Mouse (Mus musculus) heart, embryonic 13.5 days (tissue): ENCODE measurements around the gene Gm26566. TPM values are rescaled to one million over a fixed set of nuclear protein-coding genes. Genes with fewer than 3 reads are reported as not detected.

Experiments
- ATAC-seq: fragments of 200-750 bp; cut with Nextera tagmentation; 2 replicates; pipeline ENCODE4 v1.8.0; 2017; ENCODE audit warnings: moderate TSS enrichment; ENCODE audit not compliant: insufficient number of reproducible peaks, low FRiP score, low TSS enrichment; ENCODE audit errors: extremely low read depth
- H3K27ac ChIP-seq: fragments of 300-500 bp; sonication (generic); replicated peaks from 2 replicates; pipeline ENCODE4 v1.5.1; 2015; ENCODE audit warnings: moderate library complexity, mild to moderate bottlenecking, inconsistent platforms
- H3K27me3 ChIP-seq: fragments of 300-500 bp; sonication (generic); replicated peaks from 2 replicates; pipeline ENCODE4 v1.6.1; 2015; ENCODE audit warnings: mild to moderate bottlenecking, inconsistent platforms
- H3K36me3 ChIP-seq: fragments of 300-500 bp; sonication (generic); 2 replicates; pipeline ENCODE4 v1.6.1; 2015; ENCODE audit warnings: mild to moderate bottlenecking, inconsistent platforms
- H3K4me1 ChIP-seq: fragments of 300-500 bp; sonication (generic); 2 replicates; pipeline ENCODE4 v1.6.1; 2015; ENCODE audit warnings: inconsistent platforms
- H3K4me2 ChIP-seq: fragments of 300-500 bp; sonication (generic); 2 replicates; pipeline ENCODE4 v1.6.1; 2015; ENCODE audit warnings: inconsistent platforms, mild to moderate bottlenecking, moderate library complexity
- H3K4me3 ChIP-seq: fragments of 300-500 bp; sonication (generic); 2 replicates; pipeline ENCODE4 v1.5.1; 2015; ENCODE audit warnings: moderate library complexity, mild to moderate bottlenecking, inconsistent platforms
- H3K9ac ChIP-seq: fragments of 300-500 bp; sonication (generic); 2 replicates; pipeline ENCODE4 v1.6.1; 2015; ENCODE audit warnings: inconsistent platforms, mild to moderate bottlenecking, moderate library complexity
- H3K9me3 ChIP-seq: fragments of 300-500 bp; sonication (generic); 2 replicates; pipeline ENCODE4 v1.6.1; 2016; ENCODE audit warnings: inconsistent platforms
- WGBS: fragments of 180-500 bp; shearing (Covaris S2); methylation state at CpG from one replicate; pipeline ENCODE4 v1.1.7; 2015; ENCODE audit warnings: mixed read lengths; 5-methylcytosine and 5-hydroxymethylcytosine counted together
- polyA plus RNA-seq: library from polyadenylated mRNA; unstranded; fragments of >200 nt; fragmentation: Nextera tagmentation; extraction: Ambion mirVana; gene quantifications from 2 replicates; pipeline ENCODE4 v1.2.1, GENCODE M21; 2015

Gm26566 gene
- polyA plus RNA-seq, 1 experiment from 2014 or later = 0.33 TPM

DNA sequence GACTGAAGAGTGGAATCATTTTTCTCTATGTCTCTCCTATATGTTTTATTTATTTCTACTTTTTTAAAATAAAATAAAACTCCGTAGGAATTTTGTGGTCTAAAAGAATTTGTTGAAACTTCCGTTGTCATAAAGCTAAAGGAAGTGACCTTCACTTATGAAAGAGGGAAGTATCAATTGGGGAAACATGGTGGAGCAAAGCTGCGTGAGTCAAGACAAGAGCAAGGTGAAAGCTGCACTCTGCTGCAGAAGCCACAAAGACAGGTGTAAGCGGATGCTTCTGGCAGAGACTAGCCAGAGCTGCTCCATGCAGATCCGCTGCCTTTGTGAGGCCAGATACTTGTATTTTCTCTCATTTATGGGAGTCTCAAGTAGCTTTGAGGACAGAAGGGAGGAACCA lies 22.8 kb upstream of the Gm26566 start:
- 72% methylated on average over 5 of the region's 5 CpGs for WGBS
- Histone ChIP-seq H3K27me3 (peaks cover 10% of the 10 kb centered on the region; the same call in 1 of the 2 replicates), H3K9me3 (no peaks in the 10 kb centered on the region), H3K4me2 (no peak overlapping the region), H3K4me3 (no peak overlapping the region), H3K36me3 (no peaks in the 10 kb centered on the region), H3K9ac (no peak overlapping the region), H3K27ac (no peak overlapping the region), H3K4me1 (no peaks in the 10 kb centered on the region)
- no peak for ATAC-seq

- H3K36me3 ChIP-seq = no peaks in the 10 kb centered on the region
- no peaks in the 10 kb centered on the region for H3K4me1 ChIP-seq
- H3K27me3 ChIP-seq = 0 out of 2 replicates have a peak, but pooled peaks cover 10% of the 10 kb centered on the region
- no peak overlapping the region for H3K9ac ChIP-seq
- no peak overlapping the region for H3K27ac ChIP-seq
- no peak overlapping the region for H3K4me2 ChIP-seq
- no peak for ATAC-seq
- H3K4me3 ChIP-seq = no peak overlapping the region
- no peaks in the 10 kb centered on the region for H3K9me3 ChIP-seq
- 79% methylated on average over 1 of the region's 1 CpGs for WGBS
These were observed 22.3 kb upstream of the Gm26566 start for GRCm38 (mm10) chr4:88699301-88699700.

DNA sequence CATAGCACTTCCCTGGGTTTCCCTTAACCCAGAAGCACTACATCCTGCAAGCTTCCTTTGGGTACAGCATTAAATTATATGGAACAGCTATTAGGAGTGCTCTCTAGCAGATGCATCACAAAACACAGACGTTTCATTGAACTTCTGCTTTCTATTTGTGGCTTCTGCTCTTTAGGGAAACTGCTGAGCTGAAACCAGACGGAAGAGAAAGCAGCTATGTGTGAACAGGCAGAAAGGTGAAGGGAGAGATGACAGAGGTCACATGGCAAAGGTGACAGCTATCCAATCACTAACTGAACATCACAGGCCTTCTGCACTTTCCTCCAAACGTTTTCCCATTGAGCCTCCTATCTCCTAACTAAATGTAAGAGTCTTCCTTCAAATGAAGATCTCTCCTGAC lies 15.7 kb upstream of the Gm26566 start:
- ATAC-seq = no peak
- H3K4me3 ChIP-seq = no peak overlapping the region
- no peaks in the 10 kb centered on the region for H3K4me1 ChIP-seq
- no peaks in the 10 kb centered on the region for H3K27me3 ChIP-seq
- H3K4me2 ChIP-seq = no peak overlapping the region
- peaks cover 5% of the 10 kb centered on the region; the same call in 1 of the 2 replicates for H3K36me3 ChIP-seq
- no peak overlapping the region for H3K27ac ChIP-seq
- no peaks in the 10 kb centered on the region for H3K9me3 ChIP-seq
- no peak overlapping the region for H3K9ac ChIP-seq
- WGBS = 31% methylated on average over 3 of the region's 3 CpGs

DNA sequence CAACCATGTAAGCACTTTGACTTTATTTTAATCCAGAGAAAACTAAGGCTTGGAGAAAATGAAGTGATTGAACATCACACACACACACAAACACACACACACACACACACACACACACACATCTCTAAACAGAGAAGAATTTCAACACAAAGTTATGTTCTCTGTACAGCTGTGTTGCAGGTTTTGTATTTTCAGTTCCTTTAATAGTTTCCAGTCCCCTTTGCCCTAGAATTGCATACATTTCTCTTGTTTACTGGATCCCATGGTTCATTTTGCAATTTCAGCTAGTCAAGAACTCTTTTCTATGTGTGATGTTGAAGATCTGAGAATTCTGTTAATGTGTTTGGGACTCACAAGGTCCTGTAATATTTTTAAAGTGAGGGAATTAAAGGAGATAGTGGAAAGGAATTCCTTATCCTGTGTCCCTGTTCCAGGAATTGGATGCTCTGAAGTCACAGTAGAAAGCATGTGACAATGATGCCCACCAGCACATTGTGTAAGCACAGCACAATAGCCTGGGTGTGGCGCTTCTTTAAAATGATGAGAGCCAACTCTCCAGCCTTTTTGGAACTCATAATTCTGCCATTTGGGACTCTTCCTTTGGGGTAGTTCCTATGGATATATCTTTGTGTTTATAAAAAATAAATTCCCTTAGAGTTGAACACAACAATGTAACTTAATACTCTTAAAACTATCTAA lies 14.3 kb upstream of the Gm26566 start:
- no peak overlapping the region for H3K4me2 ChIP-seq
- no peaks in the 10 kb centered on the region for H3K4me1 ChIP-seq
- H3K9me3 ChIP-seq = no peaks in the 10 kb centered on the region
- no peak overlapping the region for H3K4me3 ChIP-seq
- H3K27ac ChIP-seq = no peak overlapping the region
- no peak overlapping the region for H3K9ac ChIP-seq
- WGBS = 87% methylated on average over 1 of the region's 1 CpGs
- no peaks in the 10 kb centered on the region for H3K27me3 ChIP-seq
- H3K36me3 ChIP-seq = peaks cover 8% of the 10 kb centered on the region; the same call in 1 of the 2 replicates
- ATAC-seq = no peak

GRCm38 (mm10) chr4:88714281-88714680 lies 7.3 kb upstream of the Gm26566 start:
- Histone ChIP-seq H3K36me3 (peaks cover 57% of the 10 kb centered on the region), H3K4me1 (peaks cover 27% of the 10 kb centered on the region), H3K27me3 (no peaks in the 10 kb centered on the region), H3K4me3 (no peak overlapping the region), H3K4me2 (no peak overlapping the region), H3K9me3 (no peaks in the 10 kb centered on the region), H3K27ac (no peak overlapping the region), H3K9ac (no peak overlapping the region)
- ATAC-seq = no peak
- WGBS = 81% methylated on average over 1 of the region's 1 CpGs

- Histone ChIP-seq H3K36me3 (peaks cover 54% of the 10 kb centered on the region), H3K4me2 (no peak overlapping the region), H3K9ac (no peak overlapping the region), H3K27me3 (no peaks in the 10 kb centered on the region), H3K9me3 (no peaks in the 10 kb centered on the region), H3K4me3 (no peak overlapping the region), H3K27ac (0 out of 2 replicates have a peak overlapping the region, but pooled peaks have one; percentile 15), H3K4me1 (peaks cover 29% of the 10 kb centered on the region)
- no peak for ATAC-seq
These were observed 6.5 kb upstream of the Gm26566 start for GRCm38 (mm10) chr4:88715059-88715458.

- Histone ChIP-seq H3K27ac (no peak overlapping the region), H3K4me1 (peaks cover 44% of the 10 kb centered on the region), H3K4me3 (peak overlapping the region; percentile 93), H3K4me2 (peak overlapping the region; percentile 95), H3K9ac (peak overlapping the region; percentile 74), H3K36me3 (peaks cover 55% of the 10 kb centered on the region), H3K9me3 (no peaks in the 10 kb centered on the region), H3K27me3 (no peaks in the 10 kb centered on the region)
- ATAC-seq = no peak
- 26% methylated on average over 1 of the region's 1 CpGs for WGBS
These were observed 2.9 kb upstream of the Gm26566 start for GRCm38 (mm10) chr4:88718715-88719114.

GRCm38 (mm10) chr4:88723497-88724090 lies 2.0 kb downstream of the Gm26566 start:
- Histone ChIP-seq H3K4me2 (no peak overlapping the region), H3K36me3 (peaks cover 17% of the 10 kb centered on the region), H3K27me3 (no peaks in the 10 kb centered on the region), H3K9me3 (no peaks in the 10 kb centered on the region), H3K4me3 (no peak overlapping the region), H3K27ac (no peak overlapping the region), H3K4me1 (peaks cover 22% of the 10 kb centered on the region), H3K9ac (no peak overlapping the region)
- 59% methylated on average over 8 of the region's 8 CpGs for WGBS
- no peak for ATAC-seq

GRCm38 (mm10) chr4:88726727-88727126 lies 5.1 kb downstream of the Gm26566 start:
- Histone ChIP-seq H3K36me3 (no peaks in the 10 kb centered on the region), H3K27me3 (no peaks in the 10 kb centered on the region), H3K9me3 (no peaks in the 10 kb centered on the region), H3K9ac (no peak overlapping the region), H3K27ac (no peak overlapping the region), H3K4me3 (no peak overlapping the region), H3K4me2 (no peak overlapping the region), H3K4me1 (peaks cover 2% of the 10 kb centered on the region; the same call in 1 of the 2 replicates)
- 71% methylated on average over 6 of the region's 6 CpGs for WGBS
- ATAC-seq = no peak

GRCm38 (mm10) chr4:88727324-88727723 lies 5.7 kb downstream of the Gm26566 start:
- no peaks in the 10 kb centered on the region for H3K9me3 ChIP-seq
- no peak for ATAC-seq
- WGBS = 0% methylated on average over 1 of the region's 1 CpGs
- no peak overlapping the region for H3K9ac ChIP-seq
- peaks cover 2% of the 10 kb centered on the region; the same call in 1 of the 2 replicates for H3K4me1 ChIP-seq
- H3K27me3 ChIP-seq = no peaks in the 10 kb centered on the region
- H3K4me3 ChIP-seq = no peak overlapping the region
- H3K27ac ChIP-seq = no peak overlapping the region
- H3K36me3 ChIP-seq = no peaks in the 10 kb centered on the region
- no peak overlapping the region for H3K4me2 ChIP-seq

DNA sequence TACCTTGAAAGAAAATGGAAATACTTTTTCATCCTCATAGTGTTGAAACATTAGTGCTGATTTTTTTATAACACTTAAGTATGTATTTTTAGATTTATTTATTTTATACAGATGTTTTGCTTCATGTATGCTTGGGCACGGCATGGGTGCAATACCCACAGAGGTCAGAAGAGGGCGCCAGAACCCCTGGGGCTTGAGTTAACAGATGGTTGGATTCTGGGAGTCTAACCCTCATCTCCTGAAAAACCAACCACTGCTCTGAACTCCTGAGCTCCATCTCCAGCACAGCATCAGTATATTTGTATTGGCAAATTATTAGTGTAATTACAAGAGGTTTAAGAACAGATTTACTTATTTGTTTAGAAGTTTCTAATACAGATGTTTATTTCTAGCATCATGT lies 16.9 kb downstream of the Gm26566 start:
- Histone ChIP-seq H3K9me3 (no peaks in the 10 kb centered on the region), H3K27ac (no peak overlapping the region), H3K4me3 (no peak overlapping the region), H3K36me3 (no peaks in the 10 kb centered on the region), H3K9ac (no peak overlapping the region), H3K27me3 (peaks cover 12% of the 10 kb centered on the region; the same call in 1 of the 2 replicates), H3K4me1 (peaks cover 4% of the 10 kb centered on the region), H3K4me2 (no peak overlapping the region)
- 9% methylated on average over 2 of the region's 2 CpGs for WGBS
- peak; percentile 54; the same call in 1 of the 2 replicates for ATAC-seq

- Histone ChIP-seq H3K4me1 (peaks cover 4% of the 10 kb centered on the region), H3K27ac (no peak overlapping the region), H3K9me3 (no peaks in the 10 kb centered on the region), H3K27me3 (peaks cover 12% of the 10 kb centered on the region; the same call in 1 of the 2 replicates), H3K36me3 (no peaks in the 10 kb centered on the region), H3K9ac (no peak overlapping the region), H3K4me2 (no peak overlapping the region), H3K4me3 (no peak overlapping the region)
- ATAC-seq = no peak
- WGBS = 81% methylated on average over 6 of the region's 6 CpGs
These were observed 17.4 kb downstream of the Gm26566 start for GRCm38 (mm10) chr4:88739036-88739435.
